ENCODE assay signal across 24 mouse cellular contexts in genomic region chr6:137087470-137087869, GRCm38 (mm10).
A peak's percentile ranks its signal among the peaks of the same experiment; 100 is the strongest.
DNase-seq lines count a peak whose midpoint lies in the region; ATAC-seq and TF ChIP-seq lines count a peak whose summit lies in the region.
"Had no signal": no experiment of that assay in that cellular context is flagged by ENCODE, and none has a peak within 500 bp of the region (broad histone marks: within the 10 kb centered on the region; RNA-seq: fewer than 3 reads in every experiment).

No protein-coding gene starts in this region.

- H3K27ac ChIP-seq in intestine, embryonic 14.5 days (ENCODE audit: low read depth): no peak overlapping the region
- H3K27ac ChIP-seq in intestine, embryonic 16.5 days (ENCODE audit: low read length): no peak overlapping the region
- H3K27ac ChIP-seq in liver, adult 2 months (replicated peaks; ENCODE audit: insufficient read depth, low read depth, low read length): no peak overlapping the region
- peak overlapping the region; percentile 59; the same call in 1 of the 2 replicates for H3K27ac ChIP-seq in limb, embryonic 12.5 days
- H3K27ac ChIP-seq in left cerebral cortex, adult 2 months: no peak overlapping the region
- H3K27ac ChIP-seq: forebrain, embryonic 10.5 days; heart, adult 2 months; hindbrain, embryonic 13.5 days; midbrain, embryonic 12.5 days; neural tube, embryonic 12.5 days had no signal

- no peaks in the 10 kb centered on the region for H3K27me3 ChIP-seq in intestine, embryonic 14.5 days (replicated peaks; ENCODE audit: control insufficient read depth, insufficient read depth, low read length)
- H3K27me3 ChIP-seq in intestine, embryonic 16.5 days (replicated peaks; ENCODE audit: control insufficient read depth, insufficient read depth, low read length): no peaks in the 10 kb centered on the region
- H3K27me3 ChIP-seq in liver, adult 2 months (ENCODE audit: control insufficient read depth, insufficient read depth, low read length): no peaks in the 10 kb centered on the region
- no peaks in the 10 kb centered on the region for H3K27me3 ChIP-seq in limb, embryonic 12.5 days
- H3K27me3 ChIP-seq: heart, embryonic 12.5 days; hindbrain, embryonic 13.5 days; megakaryocyte, embryonic 14.5 days; midbrain, embryonic 12.5 days; neural tube, embryonic 12.5 days had no signal

- H3K4me3 ChIP-seq in intestine, embryonic 14.5 days (ENCODE audit: low read depth, low read length): no peak overlapping the region
- H3K4me3 ChIP-seq in intestine, embryonic 16.5 days (ENCODE audit: low read length): no peak overlapping the region
- H3K4me3 ChIP-seq in liver, adult 2 months (ENCODE audit: insufficient read depth, low read depth, low read length): no peak overlapping the region
- H3K4me3 ChIP-seq in limb, embryonic 12.5 days (replicated peaks): no peak overlapping the region
- H3K4me3 ChIP-seq in left cerebral cortex, adult 2 months: no peak overlapping the region
- H3K4me3 ChIP-seq: forebrain, embryonic 10.5 days; heart, adult 2 months; heart, embryonic 12.5 days; hindbrain, embryonic 13.5 days; megakaryocyte, embryonic 14.5 days; midbrain, embryonic 12.5 days; myocyte; neural tube, embryonic 12.5 days had no signal

- H3K9ac ChIP-seq in intestine, embryonic 14.5 days (ENCODE audit: low read length): no peak overlapping the region
- H3K9ac ChIP-seq in intestine, embryonic 16.5 days (ENCODE audit: low read depth, low read length): no peak overlapping the region
- no peak overlapping the region for H3K9ac ChIP-seq in liver, adult 2 months (ENCODE audit: low read depth, low read length)
- no peak overlapping the region for H3K9ac ChIP-seq in limb, embryonic 12.5 days (replicated peaks)
- H3K9ac ChIP-seq: heart, embryonic 12.5 days; hindbrain, embryonic 13.5 days; midbrain, embryonic 12.5 days; neural tube, embryonic 12.5 days had no signal

- intact Hi-C loops in left cerebral cortex, adult 2 months (cut with DNase I): no loop called here

- peak; percentile 9 for DNase-seq in intestine, embryonic 14.5 days (ENCODE audit: low spot score)
- DNase-seq in liver, adult 2 months (ENCODE audit: extremely low read depth, low read depth, low spot score): peak; percentile 42
- DNase-seq in liver: no peak
- DNase-seq in testis, postnatal 10 days (ENCODE audit: low spot score): no peak
- no peak for DNase-seq in left cerebral cortex, adult 2 months (ENCODE audit: extremely low spot score in 1 of 2, low spot score in 2 of 2)
- DNase-seq: adrenal gland, postnatal 36 days; cerebellum, adult 18-20 months; heart, adult 2 months; heart, postnatal 4 days; kidney, adult 18-20 months; kidney, postnatal 14 days; lung, postnatal 36 days; thymus, postnatal 4 days had no signal

- ATAC-seq in intestine, embryonic 14.5 days (replicated peaks; ENCODE audit: low FRiP score, low TSS enrichment, low read depth): no peak
- ATAC-seq in intestine, embryonic 16.5 days: no peak
- peak; percentile 63; the same call in 1 of the 2 replicates for ATAC-seq in limb, embryonic 12.5 days (ENCODE audit: insufficient number of reproducible peaks, insufficient read depth, low FRiP score, low TSS enrichment, low read depth)
- ATAC-seq: CD4-positive, CD25-positive, alpha-beta regulatory T cell, adult 4 months; forebrain, embryonic 16.5 days had no signal

- TF ChIP-seq CTCF in liver, adult 2 months (IDR thresholded peaks at IDR 0.05; ENCODE audit: low read depth, low read length): no peak
- no peak for TF ChIP-seq CTCF in left cerebral cortex, adult 2 months (IDR thresholded peaks at IDR 0.05)

- no peak overlapping the region for H3K4me2 ChIP-seq in intestine, embryonic 14.5 days (ENCODE audit: low read length)
- H3K4me2 ChIP-seq in intestine, embryonic 16.5 days (ENCODE audit: low read depth, low read length): no peak overlapping the region
- H3K4me2 ChIP-seq in limb, embryonic 12.5 days: no peak overlapping the region
- H3K4me2 ChIP-seq: heart, embryonic 12.5 days; hindbrain, embryonic 13.5 days; midbrain, embryonic 12.5 days; neural tube, embryonic 12.5 days had no signal

- 80% methylated on average over 3 of the region's 3 CpGs for WGBS in intestine, embryonic 14.5 days
- WGBS in intestine, embryonic 16.5 days: 70% methylated on average over 3 of the region's 3 CpGs
- 55% methylated on average over 3 of the region's 3 CpGs for WGBS in liver, adult 2 months
- WGBS in limb, embryonic 12.5 days: 56% methylated on average over 3 of the region's 3 CpGs

- no peaks in the 10 kb centered on the region for H3K4me1 ChIP-seq in intestine, embryonic 14.5 days (replicated peaks; ENCODE audit: control insufficient read depth, insufficient read depth, low read length)
- H3K4me1 ChIP-seq in intestine, embryonic 16.5 days (ENCODE audit: control insufficient read depth, insufficient read depth, low read length): no peaks in the 10 kb centered on the region
- no peaks in the 10 kb centered on the region for H3K4me1 ChIP-seq in liver, adult 2 months (ENCODE audit: control insufficient read depth, insufficient read depth, low read length)
- H3K4me1 ChIP-seq in limb, embryonic 12.5 days (replicated peaks): peaks cover 18% of the 10 kb centered on the region; the same call in 1 of the 2 replicates
- H3K4me1 ChIP-seq: forebrain, embryonic 10.5 days; heart, embryonic 12.5 days; megakaryocyte, embryonic 14.5 days; midbrain, embryonic 12.5 days; neural tube, embryonic 12.5 days had no signal

- no peaks in the 10 kb centered on the region for H3K79me2 ChIP-seq in liver, adult 2 months (ENCODE audit: control insufficient read depth, insufficient read depth, low read length)

- no peak for TF ChIP-seq POLR2A in liver, adult 2 months (IDR thresholded peaks at IDR 0.05; ENCODE audit: extremely low read depth, insufficient read depth, low read length)

- H3K36me3 ChIP-seq in intestine, embryonic 14.5 days (ENCODE audit: control insufficient read depth, insufficient read depth, low read length): no peaks in the 10 kb centered on the region
- H3K36me3 ChIP-seq in intestine, embryonic 16.5 days (ENCODE audit: control insufficient read depth, insufficient read depth, low read length): no peaks in the 10 kb centered on the region
- H3K36me3 ChIP-seq in liver, adult 2 months (ENCODE audit: control insufficient read depth, insufficient read depth, low read length): no peaks in the 10 kb centered on the region
- no peaks in the 10 kb centered on the region for H3K36me3 ChIP-seq in limb, embryonic 12.5 days
- H3K36me3 ChIP-seq: forebrain, embryonic 10.5 days; heart, embryonic 12.5 days; hindbrain, embryonic 13.5 days; midbrain, embryonic 12.5 days; neural tube, embryonic 12.5 days had no signal

- peaks cover 4% of the 10 kb centered on the region; the same call in 1 of the 2 replicates for H3K9me3 ChIP-seq in intestine, embryonic 14.5 days (ENCODE audit: control insufficient read depth, low read length)
- no peaks in the 10 kb centered on the region for H3K9me3 ChIP-seq in intestine, embryonic 16.5 days (ENCODE audit: control insufficient read depth, low read length)
- peaks cover 9% of the 10 kb centered on the region; the same call in 1 of the 2 replicates for H3K9me3 ChIP-seq in limb, embryonic 12.5 days
- H3K9me3 ChIP-seq: heart, embryonic 12.5 days; megakaryocyte, embryonic 14.5 days had no signal

Comparison
In these comparisons a context has a peak if more than half of its experiments do, and no peak if none do; other contexts are left out.
1. DNase-seq: peak in intestine, embryonic 14.5 days (single experiment) and liver, adult 2 months (single experiment); none in liver (single experiment), testis, postnatal 10 days (single experiment) and left cerebral cortex, adult 2 months (0 of 2).